Mouse (Mus musculus): ENCODE measurements around the gene Cadm4.

The Cadm4 gene

DNA sequence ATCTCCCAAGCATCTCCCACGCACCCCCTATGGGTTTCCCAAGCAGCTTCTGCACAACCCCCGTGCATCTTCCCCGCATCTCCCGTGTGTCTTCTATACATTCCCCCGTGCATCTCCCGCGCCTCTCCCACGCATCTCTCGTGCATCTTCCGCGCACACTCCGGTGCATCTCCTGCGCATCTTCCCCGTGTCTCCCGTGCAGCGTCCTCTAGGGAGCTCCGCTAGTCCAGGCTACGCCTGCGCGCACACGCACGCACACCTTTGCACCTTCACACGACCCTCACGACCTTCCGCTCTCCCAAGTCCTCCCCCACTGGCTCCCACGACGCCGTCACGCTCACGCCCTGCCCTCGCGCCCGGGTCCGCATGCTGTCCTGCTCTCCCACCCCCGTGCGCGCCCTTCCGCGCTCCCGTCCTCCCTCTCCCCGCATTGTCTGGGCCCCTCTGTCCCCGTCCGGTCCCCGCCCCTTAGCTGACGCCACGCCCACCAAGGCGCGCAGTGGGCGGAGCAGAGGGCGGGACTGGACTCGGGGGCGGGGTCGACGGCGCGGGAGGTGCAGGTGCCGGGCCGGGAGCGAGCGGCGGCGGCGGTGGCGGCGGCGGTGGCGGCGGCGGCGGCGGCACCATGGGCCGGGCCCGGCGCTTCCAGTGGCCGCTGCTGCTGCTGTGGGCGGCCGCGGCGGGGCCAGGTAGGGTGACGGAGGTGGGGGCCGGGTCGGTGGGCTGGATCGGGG lies at the start of gene Cadm4:
Gene Cadm4, plus strand, starts transcription at position 550 of the 734 bp plus-strand sequence.
- in situ Hi-C loops (cut with MboI, MseI): no loop called here

DNA sequence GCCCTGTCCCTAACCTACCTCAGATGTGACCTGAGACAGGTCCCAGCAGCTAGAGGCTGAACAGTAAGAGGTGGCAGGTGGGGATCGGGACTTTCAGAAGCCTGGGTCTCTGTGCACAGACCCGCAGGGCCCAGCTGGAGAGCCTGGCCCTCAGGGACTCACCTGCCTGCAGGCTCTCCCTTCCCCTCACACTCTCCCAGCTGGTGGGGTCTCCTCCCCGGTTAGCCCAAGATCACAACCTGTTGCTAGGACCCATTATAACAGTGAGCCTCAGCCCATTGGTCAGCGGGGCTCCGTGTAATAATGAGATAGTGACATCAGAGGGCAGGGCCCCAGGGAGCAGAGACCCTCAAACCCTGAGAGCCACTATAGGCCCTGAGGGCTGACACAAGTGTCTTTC lies 46.5 kb upstream of the Cadm4 start:
- in situ Hi-C loops (cut with MboI, MseI): loop anchor here in 1 of 2 experiments (5.0 kb wide), 1 partner anchor 42 kb away; no protein-coding TSS in a partner anchor

DNA sequence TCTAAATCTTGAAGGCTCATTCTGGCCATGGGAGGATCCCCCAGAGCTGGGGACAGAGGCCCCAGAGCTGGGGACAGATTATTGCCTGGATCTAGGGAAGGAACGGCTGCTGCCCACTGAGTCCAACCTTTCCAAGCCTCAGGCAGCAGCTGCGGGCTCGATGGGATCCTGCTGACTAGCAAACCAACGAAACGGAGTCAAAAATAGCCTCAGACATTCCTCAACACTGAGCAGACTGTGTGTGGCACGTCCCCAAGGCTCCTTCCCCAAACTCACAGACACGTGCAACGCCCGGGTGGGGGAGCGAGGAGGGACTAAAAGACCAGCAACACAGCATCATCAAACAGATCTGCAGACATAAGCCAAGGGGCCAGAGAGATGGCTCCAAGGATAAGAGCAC lies 43.8 kb upstream of the Cadm4 start:
- in situ Hi-C loops (cut with MboI, MseI): loop anchor here in 1 of 2 experiments (5.0 kb wide), 1 partner anchor 39 kb away; no protein-coding TSS in a partner anchor

DNA sequence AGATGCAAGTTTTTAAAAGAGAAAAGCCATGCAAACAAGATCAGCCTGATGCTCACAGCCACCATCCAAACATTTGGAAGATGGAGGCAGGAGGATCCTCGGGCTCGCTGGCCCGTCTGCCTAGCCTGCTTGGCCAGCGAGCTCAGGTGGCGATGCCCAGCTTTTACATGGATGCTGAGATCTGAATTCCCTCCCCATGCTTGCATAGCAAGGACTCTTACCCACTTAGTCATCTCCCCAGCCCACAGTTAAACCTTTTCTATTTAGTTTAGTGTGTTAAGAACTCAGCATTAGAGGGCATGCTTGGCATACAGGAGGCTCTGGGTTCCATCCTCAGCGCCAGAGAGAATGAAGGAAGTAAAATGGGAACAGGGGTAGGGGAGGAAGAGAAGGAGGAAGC lies 42.6 kb upstream of the Cadm4 start:
- in situ Hi-C loops (cut with MboI, MseI): loop anchor here in 1 of 2 experiments (5.0 kb wide), 1 partner anchor 38 kb away; no protein-coding TSS in a partner anchor

DNA sequence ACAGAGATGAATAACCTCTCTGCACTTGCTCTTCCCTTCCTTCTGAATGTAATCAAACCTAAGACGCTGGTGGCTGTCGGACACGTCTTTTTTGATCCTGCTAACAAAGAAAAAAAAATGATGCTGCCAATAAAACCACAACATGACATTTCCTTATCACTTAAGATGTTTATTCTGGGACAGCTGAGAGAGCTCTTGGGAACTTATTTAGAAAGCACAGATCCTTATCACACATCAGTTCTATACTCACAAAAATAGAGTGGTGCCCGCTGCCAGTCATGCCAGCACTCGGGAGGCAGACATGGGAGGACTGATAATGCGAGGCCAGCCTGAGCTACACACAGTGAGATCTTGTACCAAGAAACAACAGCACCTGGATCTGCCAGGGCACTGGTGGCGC lies 41.9 kb upstream of the Cadm4 start:
- in situ Hi-C loops (cut with MboI, MseI): loop anchor here in 1 of 2 experiments (5.0 kb wide), 1 partner anchor 37 kb away; no protein-coding TSS in a partner anchor

DNA sequence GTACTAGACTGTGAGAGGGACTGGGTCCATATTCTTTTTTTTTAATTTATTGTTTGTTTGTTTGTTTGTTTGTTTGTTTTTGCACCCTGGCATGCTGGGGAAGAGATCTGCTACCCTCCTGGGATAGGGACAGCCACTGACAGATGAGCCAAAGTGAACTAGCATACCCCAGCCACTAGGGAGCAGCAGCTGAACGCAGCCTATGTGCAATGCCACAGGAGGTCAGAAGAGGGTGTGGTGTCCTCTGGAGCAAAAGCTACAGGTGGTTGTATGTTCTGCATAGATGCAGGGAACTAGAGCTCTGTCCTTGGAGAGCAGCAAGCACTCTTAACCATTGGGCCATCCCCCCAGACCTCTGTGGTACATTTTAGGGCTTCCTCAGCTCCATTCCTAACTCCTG lies 40.0 kb upstream of the Cadm4 start:
- in situ Hi-C loops (cut with MboI, MseI): no loop called here

DNA sequence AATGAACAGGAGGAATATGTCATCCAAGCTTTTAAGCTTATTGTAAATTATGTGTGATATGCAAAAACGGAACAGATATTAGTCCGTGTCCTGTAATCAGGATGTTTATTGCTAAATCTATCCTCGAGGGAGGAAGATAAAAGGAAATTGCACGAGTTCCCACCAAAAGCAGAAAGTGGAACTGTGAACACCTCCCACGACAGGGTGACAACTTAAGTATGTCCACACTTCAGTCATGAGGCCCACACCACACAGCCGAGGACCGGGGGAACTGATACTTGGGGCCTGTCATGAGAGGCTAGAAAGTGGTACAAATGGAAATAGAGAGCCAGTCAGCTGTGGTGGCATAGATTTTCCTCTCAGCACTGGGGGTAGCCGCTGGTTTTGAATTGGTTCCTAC lies 39.5 kb upstream of the Cadm4 start:
- in situ Hi-C loops (cut with MboI, MseI): no loop called here

DNA sequence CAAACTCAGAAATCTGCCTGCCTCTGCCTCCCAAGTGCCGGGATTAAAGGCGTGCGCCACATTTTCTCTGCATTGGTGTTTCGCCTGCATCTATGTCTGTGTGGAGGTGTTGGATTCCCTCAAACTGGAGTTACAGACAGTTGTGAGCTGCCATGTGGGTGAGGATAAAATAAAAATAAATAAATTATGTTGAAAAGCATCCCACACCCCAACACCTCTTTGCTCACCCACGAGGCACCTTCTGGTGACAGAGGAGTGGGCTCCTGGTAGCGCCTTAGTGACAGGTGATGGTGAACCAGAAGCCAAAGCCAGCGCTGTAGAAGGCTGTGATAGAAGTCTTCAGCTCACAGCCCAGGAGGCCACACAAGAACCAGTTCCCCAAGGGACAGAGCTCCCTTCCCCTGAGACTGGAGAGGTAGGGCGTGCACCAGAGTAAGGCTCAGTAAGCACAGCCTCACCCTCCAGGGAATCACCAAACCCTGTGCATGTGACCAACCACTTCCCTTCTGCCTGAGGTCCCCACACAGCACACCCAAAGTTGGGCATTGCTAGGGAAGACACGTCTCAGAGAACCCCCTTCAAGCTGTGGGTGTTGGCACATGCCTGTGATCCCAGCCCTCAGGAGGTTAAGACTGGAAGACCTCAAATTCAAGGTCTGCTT lies 36.4 kb upstream of the Cadm4 start:
- in situ Hi-C loops (cut with MboI, MseI): no loop called here

DNA sequence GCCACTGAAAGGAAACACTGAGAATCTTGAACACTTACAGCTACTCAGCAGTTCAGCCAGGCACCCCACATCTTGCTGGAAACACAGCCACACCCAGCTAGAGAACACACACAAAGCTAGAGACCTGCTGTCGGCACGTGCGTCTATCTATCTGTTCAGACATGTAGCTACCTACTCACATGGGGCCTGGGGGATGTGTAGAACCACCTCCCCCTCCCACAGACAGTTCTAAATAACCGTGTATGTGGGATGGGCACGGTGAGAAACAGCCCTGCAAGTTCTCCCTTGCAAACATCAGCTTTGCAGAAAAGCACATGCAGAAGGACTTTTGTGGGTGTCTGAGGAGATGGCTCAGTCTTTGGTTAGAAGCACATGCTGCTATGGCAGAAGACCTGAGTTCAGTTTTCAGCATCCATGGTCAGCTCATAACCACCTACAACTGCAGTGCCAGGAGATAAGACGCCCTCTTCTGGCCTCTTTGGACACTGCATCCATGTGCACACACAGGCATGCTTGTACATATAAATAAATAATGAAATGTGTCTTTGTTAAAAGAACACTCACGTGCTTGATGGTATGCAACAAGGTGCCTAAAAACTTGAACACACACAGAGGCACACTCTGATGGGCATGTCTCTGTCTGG lies 35.0 kb upstream of the Cadm4 start:
- in situ Hi-C loops (cut with MboI, MseI): no loop called here

DNA sequence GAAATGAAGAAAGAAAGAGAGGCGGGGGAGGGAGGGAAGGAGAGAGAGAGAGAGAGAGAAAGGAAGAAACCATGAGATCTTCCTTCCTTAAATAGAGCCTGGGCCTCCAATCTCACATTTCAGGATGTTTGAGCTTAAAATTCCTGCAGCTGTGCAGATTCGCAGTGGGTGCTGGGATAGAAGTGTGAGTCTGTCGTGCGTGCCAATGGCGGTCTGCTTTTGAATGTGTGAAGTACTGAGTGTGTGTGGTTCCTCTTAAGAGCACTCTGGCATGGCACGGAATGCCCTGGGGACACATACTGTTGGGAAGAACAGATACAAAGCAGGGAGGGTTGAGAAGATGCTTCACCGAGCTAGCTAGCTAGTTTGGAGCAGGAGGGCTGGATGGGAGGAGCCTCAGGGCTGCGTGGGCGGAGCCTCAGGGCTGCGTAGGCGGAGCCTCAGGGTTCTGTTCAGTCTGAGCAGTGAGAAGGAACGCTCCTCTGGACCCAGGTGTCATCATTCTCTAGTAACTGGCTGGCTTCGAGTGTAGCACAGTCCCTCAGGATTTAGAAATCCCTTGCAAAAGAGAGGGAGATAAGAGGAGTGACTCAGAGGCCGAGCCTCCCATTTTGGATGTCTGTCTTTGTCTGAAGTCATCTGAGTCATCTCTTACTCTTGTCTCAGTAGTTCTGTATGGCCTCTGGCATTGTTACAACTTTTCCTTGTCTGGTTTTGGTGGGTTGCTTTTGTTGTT lies 32.9 kb upstream of the Cadm4 start:
- in situ Hi-C loops (cut with MboI, MseI): no loop called here

DNA sequence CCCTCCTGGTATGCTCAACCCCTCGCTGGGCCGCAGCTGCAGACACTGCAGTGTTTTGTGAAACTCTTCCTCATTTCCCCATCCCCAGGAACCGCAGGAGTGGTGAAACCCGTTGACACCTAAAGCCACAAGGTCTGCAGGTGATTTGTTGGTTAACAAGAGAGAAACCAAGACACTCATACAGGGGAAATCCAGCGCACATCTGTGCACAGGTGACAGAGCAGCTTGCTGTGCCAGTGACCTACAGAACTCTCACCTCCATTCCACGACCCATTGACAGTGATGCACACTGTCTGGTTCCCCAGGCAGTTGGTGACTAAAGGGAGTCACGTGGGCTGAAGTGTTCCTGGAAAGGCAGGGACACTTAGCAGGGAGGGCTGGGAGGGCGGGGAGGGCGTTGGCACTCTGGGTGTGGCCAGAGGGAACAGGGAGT lies 31.2 kb upstream of the Cadm4 start:
- in situ Hi-C loops (cut with MboI, MseI): no loop called here

DNA sequence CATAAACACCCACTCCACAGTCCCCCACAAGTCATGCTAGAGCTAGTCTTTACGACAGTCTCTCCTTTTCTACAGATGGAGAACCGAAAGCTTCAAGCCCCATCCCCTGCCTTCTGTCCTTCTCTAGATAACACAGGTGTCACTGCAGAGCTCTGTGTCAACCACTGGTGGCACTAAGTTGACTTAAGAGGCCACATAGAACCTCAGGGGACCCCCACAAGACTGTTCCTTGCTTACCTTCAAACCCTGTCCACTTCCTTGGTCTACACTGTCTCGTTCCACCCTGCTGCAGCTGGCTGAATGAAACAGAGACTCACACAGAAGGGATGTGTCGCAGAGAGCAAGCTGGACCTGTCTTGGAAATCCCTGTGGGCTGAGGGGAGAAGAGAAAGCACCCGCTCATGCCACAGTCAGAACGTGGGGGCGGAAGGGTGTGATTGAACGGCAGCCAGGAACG lies 29.9 kb upstream of the Cadm4 start, which contains the start of gene Irgc1:
Gene Irgc1, minus strand, starts transcription at position 443 of the 457 bp plus-strand sequence.
- in situ Hi-C loops (cut with MboI, MseI): no loop called here

DNA sequence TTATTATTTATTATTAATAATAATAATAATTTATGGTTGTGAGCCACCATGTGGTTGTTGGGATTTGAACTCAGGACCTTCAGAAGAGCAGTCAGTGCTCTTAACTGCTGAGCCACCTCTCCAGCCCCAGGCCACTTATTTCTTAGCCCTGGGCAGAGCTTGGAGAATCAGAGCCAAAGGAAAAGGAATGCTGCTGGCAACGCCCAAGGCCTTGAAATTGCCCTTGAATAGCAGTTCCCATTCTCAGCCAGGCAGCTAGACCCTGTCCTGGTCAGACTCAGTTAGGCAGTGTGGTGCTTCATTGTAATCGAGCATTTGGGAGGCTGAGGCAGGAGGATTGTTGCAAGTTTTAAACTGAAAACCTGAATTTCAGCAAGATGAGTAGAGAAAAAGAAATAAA lies 27.6 kb upstream of the Cadm4 start:
- in situ Hi-C loops (cut with MboI, MseI): no loop called here

DNA sequence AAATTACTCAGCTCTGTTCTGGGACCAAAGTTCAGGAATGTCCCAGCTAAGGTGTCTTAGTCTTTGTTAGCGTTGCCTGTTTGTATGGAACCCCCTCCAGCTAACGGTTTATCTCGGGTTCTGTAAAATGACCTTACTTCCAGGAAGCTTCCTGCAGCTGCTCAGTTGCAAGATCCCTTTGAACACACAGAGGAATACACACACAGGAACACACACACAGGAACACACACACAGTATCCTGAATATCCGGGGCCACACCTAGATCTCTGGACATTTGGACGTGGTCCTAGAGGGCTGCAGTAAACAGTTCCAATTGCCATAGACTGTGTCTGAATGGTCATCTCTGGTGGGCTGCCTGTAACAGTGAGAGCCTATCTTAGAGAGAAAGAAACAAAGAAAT lies 26.1 kb upstream of the Cadm4 start:
- in situ Hi-C loops (cut with MboI, MseI): loop anchor here in 1 of 2 experiments (5.0 kb wide), 1 partner anchor 88 kb away; no protein-coding TSS in a partner anchor

DNA sequence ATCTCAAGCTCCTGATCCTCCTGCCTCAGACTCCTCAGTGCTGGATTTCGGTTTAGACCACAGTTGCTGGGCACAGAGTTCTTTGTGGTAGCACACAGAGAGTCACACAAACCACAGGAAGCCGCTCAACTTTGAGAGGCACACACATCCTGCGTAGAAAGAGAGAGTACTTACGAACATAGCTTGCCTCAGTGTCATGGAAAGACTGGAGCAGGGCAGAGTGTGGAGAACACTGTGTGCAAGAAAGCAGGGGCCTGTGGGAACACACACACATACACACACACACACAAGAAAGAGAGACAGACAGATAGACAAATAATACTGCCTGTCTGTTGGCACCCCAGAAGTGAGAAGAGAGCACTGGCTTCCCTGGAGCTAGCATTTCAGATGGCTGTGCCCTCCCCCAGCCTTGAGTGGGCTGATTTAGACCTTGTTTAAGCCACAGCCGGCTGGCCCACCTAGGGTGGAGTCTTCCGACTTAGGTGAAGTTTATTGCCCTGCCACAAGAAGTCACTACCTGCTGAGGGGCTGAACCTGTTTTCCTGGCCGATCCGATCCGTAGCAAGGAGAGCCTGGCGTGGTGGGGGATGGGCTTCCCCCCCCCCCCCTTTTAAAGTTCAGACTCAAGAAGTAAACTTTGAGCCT lies 24.0 kb upstream of the Cadm4 start:
- in situ Hi-C loops (cut with MboI, MseI): loop anchor here in 1 of 2 experiments (5.0 kb wide), 1 partner anchor 91 kb away; no protein-coding TSS in a partner anchor

DNA sequence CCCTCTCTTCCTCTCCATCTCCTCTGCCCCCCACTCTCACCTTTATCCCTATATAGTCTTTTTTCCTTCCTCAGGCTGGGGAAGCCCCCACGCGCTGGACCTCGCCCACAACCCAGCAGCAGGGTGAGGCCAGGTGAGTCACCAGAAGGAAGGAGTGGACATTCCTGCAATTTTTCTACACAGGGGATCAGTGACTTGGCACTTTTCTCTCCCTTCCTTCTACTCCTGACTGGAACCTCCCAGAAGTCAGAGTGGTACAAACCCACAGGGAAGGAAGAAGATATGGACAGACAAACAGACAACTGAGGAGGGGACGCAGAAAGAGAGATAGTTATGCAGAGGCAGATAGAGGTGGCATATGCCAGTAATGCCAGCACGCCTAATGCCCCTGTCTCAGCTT lies 22.4 kb upstream of the Cadm4 start:
- in situ Hi-C loops (cut with MboI, MseI): loop anchor here in 1 of 2 experiments (5.0 kb wide), 1 partner anchor 92 kb away; no protein-coding TSS in a partner anchor

DNA sequence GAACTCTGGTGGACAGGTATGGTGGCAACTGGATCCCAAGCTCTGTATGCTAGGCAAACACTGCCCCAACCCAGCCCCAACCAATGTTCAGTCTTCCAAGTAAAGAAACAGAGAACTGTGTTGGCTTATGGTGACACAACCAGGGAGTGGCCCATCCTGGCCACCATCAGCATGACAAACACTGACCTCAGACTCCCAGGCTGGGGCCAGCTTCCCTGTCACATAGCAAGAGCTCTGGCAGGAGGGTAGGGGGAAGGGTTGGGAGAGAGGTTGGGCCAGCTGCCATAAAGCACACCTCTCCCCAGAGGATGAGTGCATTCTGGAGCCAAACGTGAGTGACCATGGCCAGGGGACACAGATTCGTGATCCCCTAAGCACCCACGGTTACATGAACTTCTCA lies 22.0 kb upstream of the Cadm4 start:
- in situ Hi-C loops (cut with MboI, MseI): loop anchor here in 1 of 2 experiments (5.0 kb wide), 1 partner anchor 93 kb away; no protein-coding TSS in a partner anchor

DNA sequence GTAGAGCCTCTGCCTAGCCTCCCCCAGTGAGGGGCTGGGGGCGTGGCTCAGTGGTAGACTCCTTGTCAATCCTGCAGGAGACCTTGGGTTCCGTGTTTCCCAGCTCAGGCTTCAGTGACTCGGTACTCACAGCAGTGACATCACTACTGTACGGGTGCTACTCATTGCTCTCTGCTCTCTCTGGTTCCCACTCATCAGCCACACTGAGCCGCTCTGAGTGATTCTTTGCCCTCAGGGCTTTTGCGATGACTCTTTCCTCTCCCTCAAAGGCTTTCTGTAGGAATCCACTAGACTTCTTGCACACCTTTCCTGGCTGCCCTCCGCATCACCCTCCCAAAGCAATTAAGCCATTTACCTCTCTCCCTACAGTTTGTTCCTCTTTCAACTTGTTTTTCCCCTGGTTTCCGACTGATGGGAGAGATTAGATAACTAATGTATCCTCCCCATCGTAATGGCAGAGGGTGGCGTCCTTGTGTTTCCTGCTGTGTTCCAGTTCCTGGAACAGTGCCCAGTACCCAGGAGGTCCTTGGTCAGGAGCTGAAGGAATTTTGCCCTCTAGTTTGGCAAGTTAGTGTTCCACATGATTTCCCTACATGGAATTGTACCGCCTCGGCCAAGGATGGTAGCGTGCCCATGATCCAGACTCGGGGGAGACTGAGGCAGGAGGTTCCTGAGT lies 20.3 kb upstream of the Cadm4 start:
- in situ Hi-C loops (cut with MboI, MseI): no loop called here

DNA sequence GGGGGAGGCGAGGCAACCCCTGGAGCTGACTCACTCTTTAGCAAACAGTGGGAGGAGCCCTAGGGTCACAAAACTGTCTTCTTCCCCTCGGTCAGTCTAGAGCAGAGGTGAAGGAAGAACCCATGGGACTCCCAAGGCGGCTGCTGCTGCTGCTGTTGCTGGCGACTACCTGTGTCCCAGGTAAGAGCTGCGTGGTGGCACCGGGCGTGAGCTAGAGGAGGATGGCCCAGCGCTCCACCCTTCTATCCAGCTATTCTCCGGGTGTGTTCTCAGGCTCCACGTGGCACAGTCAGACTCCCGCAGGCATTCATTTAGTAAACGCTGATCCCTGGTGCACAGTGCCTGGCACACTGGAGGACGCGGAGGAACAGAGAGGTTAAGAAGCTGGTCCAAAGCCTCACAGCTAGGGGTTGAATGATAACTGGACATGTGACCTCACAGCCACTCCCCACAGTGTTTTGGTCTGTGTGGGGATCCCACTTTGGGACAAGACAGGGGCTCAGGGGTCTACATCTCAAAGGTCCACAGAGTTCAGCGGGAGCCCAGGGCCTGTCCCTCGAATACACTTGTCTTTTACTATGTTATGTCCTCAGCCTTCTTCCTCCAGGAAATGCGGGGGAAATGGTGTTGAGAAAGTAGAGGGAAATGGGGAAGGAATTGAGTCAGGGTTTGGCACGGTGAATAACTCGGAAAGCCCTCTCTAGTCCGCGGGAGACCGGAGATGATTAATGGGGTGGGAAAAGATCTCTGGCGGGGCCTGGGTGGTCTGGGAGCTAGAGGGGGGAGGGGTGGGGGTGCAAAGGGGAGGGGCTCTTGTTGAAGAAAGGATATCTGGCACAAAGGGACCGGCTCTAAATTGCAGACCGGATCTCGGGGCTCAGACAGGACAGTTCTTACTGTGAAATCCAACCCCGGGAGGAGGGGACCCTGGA lies 19.2 kb upstream of the Cadm4 start, which contains the start of gene Plaur:
Gene Plaur, plus strand, starts transcription at position 97 of the 932 bp plus-strand sequence.
- in situ Hi-C loops (cut with MboI, MseI): no loop called here
